In genomic region chr11:8625915-8626604, GRCm38 (mm10) we compare ENCODE assay signal across 15 mouse cellular contexts. TPM values are rescaled to one million over a fixed set of nuclear protein-coding genes. Genes with fewer than 3 reads are reported as not detected.
DNase-seq lines count a peak whose midpoint lies in the region; ATAC-seq lines count a peak whose summit lies in the region.
"Had no signal": no experiment of that assay in that cellular context is flagged by ENCODE, and none has a peak within 500 bp of the region (broad histone marks: within the 10 kb centered on the region; RNA-seq: fewer than 3 reads in every experiment).

No protein-coding gene starts in this region.

- H3K27ac ChIP-seq in forebrain, embryonic 10.5 days: peak overlapping the region; percentile 36; the same call in 1 of the 2 replicates
- no peak overlapping the region for H3K27ac ChIP-seq in forebrain, embryonic 16.5 days (ENCODE audit: low read length)
- H3K27ac ChIP-seq in neural tube, embryonic 15.5 days (replicated peaks): no peak overlapping the region
- H3K27ac ChIP-seq in intestine, embryonic 16.5 days (ENCODE audit: low read length): peak overlapping the region; percentile 29; the same call in 1 of the 2 replicates
- H3K27ac ChIP-seq: forebrain, embryonic 13.5 days; layer of hippocampus, adult 2 months; liver, embryonic 14.5 days had no signal

- H3K9ac ChIP-seq in forebrain, embryonic 16.5 days (replicated peaks; ENCODE audit: low read depth, low read length): no peak overlapping the region
- no peak overlapping the region for H3K9ac ChIP-seq in neural tube, embryonic 15.5 days (replicated peaks)
- no peak overlapping the region for H3K9ac ChIP-seq in intestine, embryonic 16.5 days (ENCODE audit: low read depth, low read length)
- H3K9ac ChIP-seq: forebrain, embryonic 13.5 days; liver, embryonic 14.5 days had no signal

- H3K4me1 ChIP-seq in forebrain, embryonic 10.5 days: peaks cover 62% of the 10 kb centered on the region
- H3K4me1 ChIP-seq in forebrain, embryonic 16.5 days (replicated peaks; ENCODE audit: control insufficient read depth, insufficient read depth, low read length): peaks cover 13% of the 10 kb centered on the region
- H3K4me1 ChIP-seq in neural tube, embryonic 15.5 days: peaks cover 42% of the 10 kb centered on the region
- H3K4me1 ChIP-seq in intestine, embryonic 16.5 days (ENCODE audit: control insufficient read depth, insufficient read depth, low read length): peaks cover 63% of the 10 kb centered on the region

- no peaks in the 10 kb centered on the region for H3K9me3 ChIP-seq in forebrain, embryonic 10.5 days
- H3K9me3 ChIP-seq in forebrain, embryonic 16.5 days (ENCODE audit: control insufficient read depth, low read length): no peaks in the 10 kb centered on the region
- no peaks in the 10 kb centered on the region for H3K9me3 ChIP-seq in neural tube, embryonic 15.5 days (replicated peaks)
- no peaks in the 10 kb centered on the region for H3K9me3 ChIP-seq in intestine, embryonic 16.5 days (ENCODE audit: control insufficient read depth, low read length)
- H3K9me3 ChIP-seq: forebrain, embryonic 13.5 days; heart, embryonic 10.5 days had no signal

- no peak overlapping the region for H3K4me2 ChIP-seq in forebrain, embryonic 16.5 days (ENCODE audit: low read length)
- H3K4me2 ChIP-seq in neural tube, embryonic 15.5 days: no peak overlapping the region
- H3K4me2 ChIP-seq in intestine, embryonic 16.5 days (ENCODE audit: low read depth, low read length): no peak overlapping the region

- 0 out of 2 replicates have a peak, but pooled peaks cover 8% of the 10 kb centered on the region for H3K27me3 ChIP-seq in forebrain, embryonic 10.5 days (ENCODE audit: poor library complexity, severe bottlenecking)
- H3K27me3 ChIP-seq in forebrain, embryonic 16.5 days (replicated peaks; ENCODE audit: control insufficient read depth, insufficient read depth, low read length): no peaks in the 10 kb centered on the region
- peaks cover 7% of the 10 kb centered on the region; the same call in 1 of the 2 replicates for H3K27me3 ChIP-seq in neural tube, embryonic 15.5 days (replicated peaks)
- no peaks in the 10 kb centered on the region for H3K27me3 ChIP-seq in intestine, embryonic 16.5 days (replicated peaks; ENCODE audit: control insufficient read depth, insufficient read depth, low read length)
- H3K27me3 ChIP-seq: forebrain, embryonic 13.5 days had no signal

- DNase-seq in forebrain, embryonic 10.5 days (ENCODE audit: extremely low spot score, low spot score): no peak
- DNase-seq in neural tube, embryonic 10.5 days (ENCODE audit: extremely low spot score, low spot score): peak; percentile 45
- no peak for DNase-seq in thymus, adult 18-20 months
- DNase-seq in spleen, postnatal 10 days (ENCODE audit: low spot score in 2 of 2): no peak
- DNase-seq in kidney, adult 18-20 months: no peak
- DNase-seq: cerebellum, postnatal 36 days; heart, postnatal 36 days; kidney, adult 11 months had no signal

- ATAC-seq in forebrain, embryonic 16.5 days: no peak
- no peak for ATAC-seq in neural tube, embryonic 15.5 days (ENCODE audit: low FRiP score)
- no peak for ATAC-seq in intestine, embryonic 16.5 days
- ATAC-seq: forebrain, embryonic 13.5 days had no signal

- no peak overlapping the region for H3K4me3 ChIP-seq in forebrain, embryonic 10.5 days
- H3K4me3 ChIP-seq in forebrain, embryonic 16.5 days (replicated peaks; ENCODE audit: low read length): no peak overlapping the region
- H3K4me3 ChIP-seq in neural tube, embryonic 15.5 days (replicated peaks): no peak overlapping the region
- H3K4me3 ChIP-seq in intestine, embryonic 16.5 days (ENCODE audit: low read length): no peak overlapping the region
- H3K4me3 ChIP-seq: forebrain, embryonic 13.5 days; heart, embryonic 10.5 days; layer of hippocampus, adult 2 months had no signal

- 76% methylated on average over 10 of the region's 10 CpGs for WGBS in forebrain, embryonic 10.5 days
- 77% methylated on average over 10 of the region's 10 CpGs for WGBS in forebrain, embryonic 16.5 days
- WGBS in neural tube, embryonic 15.5 days: 67% methylated on average over 10 of the region's 10 CpGs
- 61% methylated on average over 10 of the region's 10 CpGs for WGBS in intestine, embryonic 16.5 days

- no peaks in the 10 kb centered on the region for H3K36me3 ChIP-seq in forebrain, embryonic 10.5 days (replicated peaks)
- H3K36me3 ChIP-seq in forebrain, embryonic 16.5 days (ENCODE audit: control insufficient read depth, insufficient read depth): no peaks in the 10 kb centered on the region
- H3K36me3 ChIP-seq in neural tube, embryonic 15.5 days: no peaks in the 10 kb centered on the region
- H3K36me3 ChIP-seq in intestine, embryonic 16.5 days (ENCODE audit: control insufficient read depth, insufficient read depth, low read length): 0 out of 2 replicates have a peak, but pooled peaks cover 2% of the 10 kb centered on the region
- H3K36me3 ChIP-seq: heart, embryonic 10.5 days had no signal

RNA-seq across cellular contexts. Expression of gene Tns3, which starts 38.3 kb away (rescaled TPM):
- 13.3 and 13.8 TPM in 2 replicates for polyA plus RNA-seq in forebrain, embryonic 10.5 days (2016; fragmentation: Nextera tagmentation; extraction: Ambion mirVana)
- 8.8 TPM in 2 replicates for polyA plus RNA-seq in forebrain, embryonic 16.5 days (2015; fragmentation: Nextera tagmentation; extraction: Ambion mirVana)
- polyA plus RNA-seq in neural tube, embryonic 15.5 days (2015; fragmentation: Nextera tagmentation; extraction: Ambion mirVana): 7.6 and 11.1 TPM in 2 replicates
- 18.7 and 21.0 TPM in 2 replicates for polyA plus RNA-seq in intestine, embryonic 16.5 days (2015; fragmentation: Nextera tagmentation; extraction: Ambion mirVana)

Comparison
In these comparisons a context has a peak if more than half of its experiments do, and no peak if none do; other contexts are left out.
1. H3K27ac ChIP-seq: peak in forebrain, embryonic 10.5 days (single experiment) and intestine, embryonic 16.5 days (single experiment); none in forebrain, embryonic 16.5 days (single experiment) and neural tube, embryonic 15.5 days (single experiment).